Mouse (Mus musculus) lung, adult 10 weeks (tissue): ENCODE measurements around the gene Ptgr2. TPM values are rescaled to one million over a fixed set of nuclear protein-coding genes. Genes with fewer than 3 reads are reported as not detected.

Experiments used
- polyA plus RNA-seq: library from polyadenylated mRNA; stranded (reverse); fragments of 350-450 nt; fragmentation: Illumina TruSeq; extraction: RNeasy Lipid Tissue Mini Kit (QIAGEN cat#74804); gene quantifications from one replicate; pipeline ENCODE4 v1.2.3, GENCODE M21; 2014; ENCODE audit warnings: low read depth, low replicate concordance; ENCODE audit not compliant: insufficient read depth

Gene Ptgr2
- 24.7 TPM for polyA plus RNA-seq

GRCm38 (mm10) chr12:84284885-84285592, at the start of gene Ptgr2:
Ptgr2 (plus strand) TSS chr12:84285232.

GRCm38 (mm10) chr12:84316721-84317621, 31.9 kb downstream of the Ptgr2 start, which contains the start of gene Zfp410:
Zfp410 (plus strand) TSS chr12:84316852.

DNA sequence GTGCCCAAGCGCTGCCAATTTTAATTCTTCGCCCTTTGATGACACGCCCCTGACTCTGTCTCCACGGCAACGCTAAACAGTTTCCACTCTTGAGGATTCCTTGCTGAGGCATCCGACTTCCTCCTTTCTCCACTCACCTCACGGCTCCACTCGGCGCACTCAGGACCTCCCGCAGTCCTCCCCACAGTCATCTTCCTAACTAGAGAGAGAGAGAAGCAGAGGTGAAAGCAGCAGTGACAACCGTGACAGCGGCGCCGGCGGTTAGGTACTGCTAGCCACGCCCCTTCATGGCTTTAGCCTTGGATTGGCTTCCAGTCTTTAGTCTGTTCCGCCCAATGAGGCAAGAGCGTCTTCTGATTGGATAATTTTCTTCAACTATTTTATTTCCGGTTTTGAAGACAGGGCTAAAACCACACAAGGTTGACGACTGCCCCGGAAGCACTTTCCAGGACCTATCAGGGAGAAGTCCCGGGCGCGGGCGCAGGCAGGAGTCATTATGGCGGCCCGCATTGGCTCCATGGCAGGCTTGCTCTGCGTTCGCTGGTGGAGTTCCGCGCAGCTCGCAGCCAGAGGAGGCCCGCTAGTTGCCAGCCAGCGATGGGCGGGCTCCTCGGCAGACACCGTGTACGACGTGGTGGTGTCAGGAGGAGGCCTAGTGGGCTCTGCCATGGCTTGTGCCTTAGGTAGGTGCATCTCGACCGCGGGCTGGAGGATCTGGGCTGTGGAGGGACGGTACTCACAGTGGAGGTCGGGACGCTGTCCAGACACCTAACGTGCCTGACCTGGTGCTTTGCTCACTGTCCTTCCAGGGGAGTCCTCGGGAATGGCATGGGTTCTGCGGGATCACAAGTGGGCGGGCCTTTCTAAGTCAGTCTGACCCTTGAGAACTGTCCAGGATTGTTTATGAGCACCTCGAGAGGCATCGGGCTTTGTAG, 76.8 kb downstream of the Ptgr2 start, which contains the start of the genes Coq6 and Fam161b:
Gene Coq6, plus strand, starts transcription at position 103 of the 935 bp plus-strand sequence.
Gene Fam161b, minus strand, starts transcription at position 279 of the 935 bp plus-strand sequence.

Other genes starting within 250 kb of the Ptgr2 start
- 0.31 TPM for gene Acot4, start 246.9 kb upstream of the Ptgr2 start, polyA plus RNA-seq
- not detected for gene Gm49366, start 246.3 kb upstream of the Ptgr2 start, polyA plus RNA-seq
- not detected for gene Acot3, start 233.1 kb upstream of the Ptgr2 start, polyA plus RNA-seq
- not detected for gene Acot5, start 215.9 kb upstream of the Ptgr2 start, polyA plus RNA-seq
- 1.3 TPM for gene Acot6, start 184.6 kb upstream of the Ptgr2 start, polyA plus RNA-seq
- 4.7 TPM for gene Dnal1, start 170.9 kb upstream of the Ptgr2 start, polyA plus RNA-seq
- 1.4 TPM for gene Pnma1, start 136.7 kb upstream of the Ptgr2 start, polyA plus RNA-seq
- gene Elmsan1, start 66.4 kb upstream of the Ptgr2 start, polyA plus RNA-seq: 7.2 TPM
- gene Zfp410, start 31.6 kb downstream of the Ptgr2 start, polyA plus RNA-seq: 23.1 TPM
- 16.8 TPM for gene Coq6, start 76.4 kb downstream of the Ptgr2 start, polyA plus RNA-seq
- 3.3 TPM for gene Fam161b, start 76.6 kb downstream of the Ptgr2 start, polyA plus RNA-seq
- gene Entpd5, start 123.8 kb downstream of the Ptgr2 start, polyA plus RNA-seq: 11.4 TPM
- gene Bbof1, start 123.8 kb downstream of the Ptgr2 start, polyA plus RNA-seq: 3.9 TPM
- gene Rnf113a2, start 132.0 kb downstream of the Ptgr2 start, polyA plus RNA-seq: 12.0 TPM
- 31.6 TPM for gene Aldh6a1, start 165.8 kb downstream of the Ptgr2 start, polyA plus RNA-seq
- 15.5 TPM for gene Lin52, start 166.2 kb downstream of the Ptgr2 start, polyA plus RNA-seq